Mouse (Mus musculus): ENCODE measurements around the gene Nadk2.

The Nadk2 gene

GRCm38 (mm10) chr15:9070912-9071555 is at the start of gene Nadk2:
Gene Nadk2 (plus strand): TSS chr15:9071260.
- CTCF ChIA-PET: interaction anchor here in 2 of 4 experiments (0.7 kb wide), 2 partner anchors 23 to 436 kb away, joined by 4 to 8 read pairs; no protein-coding TSS in a partner anchor
- POLR2A ChIA-PET: interaction anchor here in 3 of 4 experiments (0.6 to 10.8 kb wide), 49 partner anchors 8 to 1583 kb away, joined by 3 to 162 read pairs (median 4); partner anchors contain the start of gene Lmbrd2 (in 3 of the 3)

- CTCF ChIA-PET: no interaction called here
- POLR2A ChIA-PET: no interaction called here
These were observed 15.4 kb upstream of the Nadk2 start for GRCm38 (mm10) chr15:9055704-9056103.

- CTCF ChIA-PET: no interaction called here
- POLR2A ChIA-PET: interaction anchor here in 1 of 4 experiments (1.0 kb wide), 1 partner anchor 15 kb away, joined by 3 read pairs; no protein-coding TSS in a partner anchor
These were observed 11.2 kb upstream of the Nadk2 start for GRCm38 (mm10) chr15:9059856-9060255.

GRCm38 (mm10) chr15:9061150-9061882 is 9.7 kb upstream of the Nadk2 start:
- ChIA-PET CTCF (no interaction called here), POLR2A (interaction anchor here in 1 of 4 experiments (0.6 to 0.8 kb wide), 2 partner anchors 9 to 12 kb away, joined by 3 to 5 read pairs; no protein-coding TSS in a partner anchor)

- CTCF ChIA-PET: no interaction called here
- POLR2A ChIA-PET: interaction anchor here in 2 of 4 experiments (1.0 to 1.5 kb wide), 4 partner anchors 17 to 64 kb away, joined by 3 to 6 read pairs (median 4); no protein-coding TSS in a partner anchor
These were observed 2.2 kb upstream of the Nadk2 start for GRCm38 (mm10) chr15:9068881-9069280.

GRCm38 (mm10) chr15:9070353-9070752 is 707 bp upstream of the Nadk2 start:
- ChIA-PET POLR2A (interaction anchor here (0.6 to 10.8 kb wide), 43 partner anchors 8 to 1400 kb away, joined by 3 to 162 read pairs (median 4); partner anchors contain the start of genes Lmbrd2 (in 3 of the 4) and Dnajc21 (in 1 of the 4)), CTCF (interaction anchor here in 1 of 4 experiments (0.5 kb wide), 1 partner anchor 69 kb away, joined by 5 read pairs; no protein-coding TSS in a partner anchor)

- CTCF ChIA-PET: interaction anchor here in 2 of 4 experiments (0.7 kb wide), 2 partner anchors 437 to 719 kb away, joined by 4 to 5 read pairs; no protein-coding TSS in a partner anchor
- POLR2A ChIA-PET: interaction anchor here in 3 of 4 experiments (0.6 to 10.8 kb wide), 31 partner anchors 7 to 643 kb away, joined by 3 to 162 read pairs (median 6); partner anchors contain the start of gene Lmbrd2 (in 1 of the 3)
These were observed 790 bp downstream of the Nadk2 start for GRCm38 (mm10) chr15:9071556-9072544.

- ChIA-PET POLR2A (interaction anchor here in 3 of 4 experiments (0.6 to 10.8 kb wide), 16 partner anchors 8 to 1650 kb away, joined by 3 to 162 read pairs (median 6); partner anchors contain the start of gene Lmbrd2 (in 1 of the 3)), CTCF (no interaction called here)
These were observed 1.6 kb downstream of the Nadk2 start for GRCm38 (mm10) chr15:9072630-9073029.

GRCm38 (mm10) chr15:9073067-9073608 is 2.1 kb downstream of the Nadk2 start:
- POLR2A ChIA-PET: interaction anchor here in 3 of 4 experiments (0.6 to 10.8 kb wide), 16 partner anchors 9 to 1649 kb away, joined by 3 to 162 read pairs (median 4); partner anchors contain the start of gene Lmbrd2 (in 1 of the 3)

GRCm38 (mm10) chr15:9073684-9074083 is 2.6 kb downstream of the Nadk2 start:
- ChIA-PET CTCF (interaction anchor here in 1 of 4 experiments (0.7 kb wide), 1 partner anchor 46 kb away, joined by 3 read pairs; no protein-coding TSS in a partner anchor), POLR2A (interaction anchor here (0.6 to 10.8 kb wide), 18 partner anchors 8 to 1649 kb away, joined by 3 to 162 read pairs (median 4); partner anchors contain the start of gene Lmbrd2 (in 2 of the 4))

More at GRCm38 (mm10) chr15:9073067-9073608, 2.1 kb downstream of the Nadk2 start:
- CTCF ChIA-PET: no interaction called here

GRCm38 (mm10) chr15:9074139-9074538 is 3.1 kb downstream of the Nadk2 start:
- POLR2A ChIA-PET: interaction anchor here (0.6 to 10.8 kb wide), 17 partner anchors 8 to 410 kb away, joined by 3 to 162 read pairs (median 5); partner anchors contain the start of gene Lmbrd2 (in 2 of the 4)

GRCm38 (mm10) chr15:9074671-9075070 is 3.6 kb downstream of the Nadk2 start:
- ChIA-PET CTCF (no interaction called here), POLR2A (interaction anchor here (0.6 to 10.8 kb wide), 14 partner anchors 8 to 410 kb away, joined by 3 to 162 read pairs (median 4); partner anchors contain the start of gene Lmbrd2 (in 1 of the 4))

More at GRCm38 (mm10) chr15:9074139-9074538, 3.1 kb downstream of the Nadk2 start:
- CTCF ChIA-PET: interaction anchor here in 1 of 4 experiments (0.7 kb wide), 1 partner anchor 45 kb away, joined by 3 read pairs; no protein-coding TSS in a partner anchor

GRCm38 (mm10) chr15:9075608-9076200 is 4.6 kb downstream of the Nadk2 start:
- ChIA-PET CTCF (no interaction called here), POLR2A (interaction anchor here in 2 of 4 experiments (0.7 to 10.8 kb wide), 10 partner anchors 7 to 114 kb away, joined by 3 to 162 read pairs (median 6); partner anchors contain the start of gene Lmbrd2 (in 1 of the 2))

GRCm38 (mm10) chr15:9078481-9079300 is 7.6 kb downstream of the Nadk2 start:
- CTCF ChIA-PET: interaction anchor here in 2 of 4 experiments (0.8 to 1.8 kb wide), 2 partner anchors 9 to 41 kb away, joined by 3 to 6 read pairs; no protein-coding TSS in a partner anchor
- POLR2A ChIA-PET: interaction anchor here (0.6 to 10.8 kb wide), 18 partner anchors 8 to 1637 kb away, joined by 3 to 162 read pairs (median 4); partner anchors contain the start of genes Nadk2 (in 3 of the 4) and Lmbrd2 (in 1 of the 4)

- POLR2A ChIA-PET: interaction anchor here (0.6 to 10.8 kb wide), 16 partner anchors 8 to 1636 kb away, joined by 3 to 162 read pairs (median 4); partner anchors contain the start of genes Nadk2 (in 3 of the 4) and Lmbrd2 (in 1 of the 4)
- CTCF ChIA-PET: interaction anchor here in 1 of 4 experiments (1.8 kb wide), 1 partner anchor 40 kb away, joined by 6 read pairs; no protein-coding TSS in a partner anchor
These were observed 8.6 kb downstream of the Nadk2 start for GRCm38 (mm10) chr15:9079626-9080025.

All from embryonic stem cell, embryonic (primary cell).